Mouse (Mus musculus) heart, embryonic 12.5 days (tissue): ENCODE measurements around the gene Ptprt. TPM values are rescaled to one million over a fixed set of nuclear protein-coding genes. Genes with fewer than 3 reads are reported as not detected.

Source experiments
- ATAC-seq: fragments of 200-750 bp; cut with Nextera tagmentation; 2 replicates; pipeline ENCODE4 v1.8.0; 2017; ENCODE audit warnings: moderate TSS enrichment, moderate library complexity; ENCODE audit not compliant: insufficient number of reproducible peaks, low FRiP score
- H3K27ac ChIP-seq: fragments of 300-500 bp; sonication (generic); 2 replicates; pipeline ENCODE4 v1.5.1; 2016; ENCODE audit warnings: mild to moderate bottlenecking, moderate library complexity; ENCODE audit not compliant: poor library complexity, severe bottlenecking
- H3K27me3 ChIP-seq: fragments of 300-500 bp; sonication (generic); replicated peaks from 2 replicates; pipeline ENCODE4 v1.6.1; 2016; ENCODE audit warnings: mild to moderate bottlenecking, moderate library complexity
- H3K36me3 ChIP-seq: fragments of 300-500 bp; sonication (generic); 2 replicates; pipeline ENCODE4 v1.6.1; 2016; ENCODE audit warnings: mild to moderate bottlenecking, moderate library complexity
- H3K4me1 ChIP-seq: fragments of 300-500 bp; sonication (generic); replicated peaks from 2 replicates; pipeline ENCODE4 v1.6.1; 2016; ENCODE audit warnings: mild to moderate bottlenecking
- H3K4me2 ChIP-seq: fragments of 300-500 bp; sonication (generic); 2 replicates; pipeline ENCODE4 v1.6.1; 2016; ENCODE audit warnings: mild to moderate bottlenecking, moderate library complexity
- H3K4me3 ChIP-seq: fragments of 300-500 bp; sonication (generic); 2 replicates; pipeline ENCODE4 v1.5.1; 2016; ENCODE audit warnings: mild to moderate bottlenecking
- H3K9ac ChIP-seq: fragments of 300-500 bp; sonication (generic); 2 replicates; pipeline ENCODE4 v1.6.1; 2016; ENCODE audit warnings: mild to moderate bottlenecking, moderate library complexity
- H3K9me3 ChIP-seq: fragments of 300-500 bp; sonication (generic); replicated peaks from 2 replicates; pipeline ENCODE4 v1.6.1; 2016; ENCODE audit warnings: mild to moderate bottlenecking, moderate library complexity
- WGBS: fragments of 180-500 bp; shearing (Covaris S2); methylation state at CpG from one replicate; pipeline ENCODE4 v1.1.7; 2016; 5-methylcytosine and 5-hydroxymethylcytosine counted together
- polyA plus RNA-seq: library from polyadenylated mRNA; unstranded; fragments of >200 nt; fragmentation: Nextera tagmentation; extraction: Ambion mirVana; gene quantifications from 2 replicates; pipeline ENCODE4 v1.2.1, GENCODE M21; 2016

Gene Ptprt
- polyA plus RNA-seq, 1 experiment from 2014 or later, result 0.55 TPM

DNA sequence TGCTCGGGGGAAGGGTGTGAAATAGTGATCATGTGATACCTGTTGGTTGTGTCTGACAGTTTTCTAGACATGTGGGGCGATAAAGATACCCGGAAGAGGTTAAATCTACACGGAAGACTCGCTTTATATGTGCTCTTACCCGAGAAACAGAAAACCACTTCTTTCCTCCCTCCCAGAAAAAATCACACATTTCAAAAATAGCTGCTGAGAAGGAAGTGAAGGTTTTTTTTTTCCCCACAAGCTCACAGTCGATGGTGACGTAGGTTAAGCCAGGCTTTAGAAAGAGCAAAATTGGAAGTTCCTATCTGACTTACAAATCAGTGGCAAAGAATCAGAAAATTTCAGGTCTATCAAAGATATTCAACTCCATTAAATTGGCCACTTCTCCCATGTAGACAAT is 965.1 kb downstream of the Ptprt start:
- no peak for ATAC-seq

DNA sequence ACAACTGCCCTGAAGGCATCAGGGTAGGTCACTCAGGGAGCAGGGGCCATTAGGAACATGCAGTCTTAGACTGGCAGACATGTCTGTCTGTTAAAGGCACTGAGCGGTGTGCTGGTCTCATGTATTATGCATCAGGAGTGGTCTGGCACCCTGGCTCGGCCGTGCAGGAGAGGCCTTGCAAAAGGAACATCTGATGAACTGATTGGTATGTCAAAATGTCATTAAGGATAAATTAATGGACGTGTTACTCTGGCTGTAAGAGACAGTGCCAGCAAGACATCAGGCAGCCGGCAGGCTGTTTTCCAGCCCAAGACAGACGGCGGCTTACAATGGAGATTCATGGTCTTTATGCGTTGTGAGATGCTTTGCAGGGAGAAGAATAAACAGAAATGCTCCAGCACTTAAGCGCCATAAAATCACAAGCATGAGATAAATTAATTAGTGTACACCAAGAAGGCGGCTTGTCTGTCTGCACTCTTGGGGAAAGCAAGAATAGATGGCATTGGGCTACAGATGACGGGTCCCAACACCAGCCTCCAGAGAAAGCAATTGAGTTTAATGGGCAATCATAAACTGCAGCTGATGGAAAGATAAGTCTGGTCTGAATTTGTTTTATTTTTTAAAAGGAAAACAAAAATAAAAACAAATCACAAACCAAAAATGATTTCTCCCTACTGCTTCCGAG is 992.5 kb downstream of the Ptprt start:
- no peak overlapping the region for H3K9ac ChIP-seq
- H3K4me2 ChIP-seq, result no peak overlapping the region
- 79% methylated on average over 12 of the region's 12 CpGs for WGBS
- H3K4me1 ChIP-seq, result no peaks in the 10 kb centered on the region
- ATAC-seq, result no peak
- H3K4me3 ChIP-seq, result no peak overlapping the region
- no peaks in the 10 kb centered on the region for H3K27me3 ChIP-seq
- no peaks in the 10 kb centered on the region for H3K36me3 ChIP-seq
- no peak overlapping the region for H3K27ac ChIP-seq
- H3K9me3 ChIP-seq, result no peaks in the 10 kb centered on the region; the same call in 1 of the 2 replicates

More for the DNA sequence above, 965.1 kb downstream of the Ptprt start:
- Histone ChIP-seq H3K4me2 (no peak overlapping the region), H3K36me3 (no peaks in the 10 kb centered on the region), H3K9ac (no peak overlapping the region), H3K27ac (no peak overlapping the region), H3K9me3 (no peaks in the 10 kb centered on the region), H3K4me1 (no peaks in the 10 kb centered on the region), H3K27me3 (no peaks in the 10 kb centered on the region), H3K4me3 (no peak overlapping the region)
- 76% methylated on average over 8 of the region's 8 CpGs for WGBS

DNA sequence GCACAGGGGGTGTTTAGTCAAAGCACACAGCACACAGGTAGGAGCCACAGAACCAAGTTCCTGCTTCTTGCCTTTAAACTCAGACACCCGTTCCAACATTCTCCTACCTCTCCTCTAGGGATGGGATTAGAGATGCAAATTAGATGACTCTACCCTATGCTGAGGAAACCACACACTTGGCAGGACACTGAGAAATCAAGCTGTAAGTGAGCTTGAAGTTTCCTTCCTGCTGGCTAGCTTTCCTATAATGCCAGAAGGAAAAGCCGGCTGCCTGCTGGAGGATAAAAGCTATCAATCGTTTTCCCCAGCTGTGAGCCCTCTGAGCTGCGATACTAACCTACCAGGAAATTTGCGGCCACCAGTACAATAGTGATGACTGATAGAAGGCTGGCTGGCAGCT is 999.0 kb downstream of the Ptprt start:
- H3K4me1 ChIP-seq, result no peaks in the 10 kb centered on the region
- no peaks in the 10 kb centered on the region for H3K36me3 ChIP-seq
- no peak overlapping the region for H3K9ac ChIP-seq
- 14% methylated on average over 5 of the region's 5 CpGs for WGBS
- H3K27ac ChIP-seq, result no peak overlapping the region
- no peak for ATAC-seq
- no peaks in the 10 kb centered on the region for H3K9me3 ChIP-seq
- H3K27me3 ChIP-seq, result no peaks in the 10 kb centered on the region
- no peak overlapping the region for H3K4me3 ChIP-seq
- no peak overlapping the region for H3K4me2 ChIP-seq

DNA sequence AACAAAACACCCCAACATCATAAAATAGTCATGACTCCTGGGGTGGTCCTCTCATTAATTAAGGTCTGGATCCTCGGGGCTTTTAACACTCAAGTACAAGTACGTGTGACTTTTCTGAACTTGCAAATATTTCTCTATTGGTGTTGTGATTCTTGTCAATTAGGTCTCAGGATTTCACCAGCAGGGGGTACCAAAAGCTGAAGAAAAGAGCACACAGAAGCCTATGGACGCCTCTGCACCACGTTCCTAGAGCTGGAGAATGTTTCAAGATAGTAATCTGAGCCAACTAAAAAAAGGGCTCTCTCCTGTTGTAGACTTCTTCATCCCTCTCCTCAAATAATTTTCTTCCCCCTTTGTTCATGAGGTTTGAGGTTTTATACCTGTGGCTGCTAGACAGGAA is 1000.1 kb downstream of the Ptprt start:
- no peak for ATAC-seq
- Histone ChIP-seq H3K4me2 (no peak overlapping the region), H3K27me3 (no peaks in the 10 kb centered on the region), H3K9ac (no peak overlapping the region), H3K4me1 (no peaks in the 10 kb centered on the region), H3K9me3 (no peaks in the 10 kb centered on the region), H3K4me3 (no peak overlapping the region), H3K36me3 (no peaks in the 10 kb centered on the region), H3K27ac (no peak overlapping the region)
- 12% methylated on average over 4 of the region's 4 CpGs for WGBS

DNA sequence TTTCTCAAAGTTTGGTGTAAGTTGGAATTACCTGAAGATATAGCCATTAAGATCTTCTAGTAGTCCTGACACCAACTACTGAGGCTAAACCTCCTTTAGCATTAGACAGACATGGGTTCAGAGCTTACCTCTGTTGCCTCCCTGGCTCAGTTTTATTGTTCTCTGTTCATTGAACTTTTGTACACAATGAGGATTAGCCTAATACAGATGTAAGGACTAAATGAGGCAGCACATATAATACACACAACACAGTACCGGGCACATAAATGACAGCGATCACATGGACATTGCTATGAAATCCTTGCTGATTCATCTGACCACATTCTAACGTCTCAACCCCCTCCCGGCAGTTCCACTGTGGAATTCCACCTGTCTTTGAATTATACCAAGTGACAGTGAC is 1003.9 kb downstream of the Ptprt start:
- ATAC-seq, result no peak
- Histone ChIP-seq H3K4me1 (no peaks in the 10 kb centered on the region), H3K9me3 (no peaks in the 10 kb centered on the region), H3K27me3 (no peaks in the 10 kb centered on the region), H3K9ac (no peak overlapping the region), H3K4me2 (no peak overlapping the region), H3K36me3 (no peaks in the 10 kb centered on the region), H3K27ac (no peak overlapping the region), H3K4me3 (no peak overlapping the region)
- 82% methylated on average over 4 of the region's 4 CpGs for WGBS

DNA sequence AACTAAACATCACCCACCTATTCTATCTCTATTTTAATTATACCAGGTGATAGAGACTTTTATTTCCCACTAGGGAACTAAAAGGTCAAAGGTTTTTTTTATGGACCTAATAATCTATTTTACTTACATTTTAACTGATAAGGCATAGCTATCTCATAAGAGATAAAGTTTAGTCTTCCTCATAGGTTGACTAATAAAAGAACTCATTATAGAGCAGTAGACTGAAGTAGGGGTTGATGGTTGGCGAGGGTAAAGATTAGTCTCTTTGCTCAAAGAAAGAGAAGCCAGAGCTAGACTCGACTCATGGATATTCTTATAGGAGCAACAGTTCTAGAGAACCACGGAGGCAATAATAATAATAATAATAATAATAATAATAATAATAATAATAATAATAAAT is 1004.3 kb downstream of the Ptprt start:
- no peaks in the 10 kb centered on the region for H3K36me3 ChIP-seq
- no peak overlapping the region for H3K27ac ChIP-seq
- ATAC-seq, result no peak
- no peak overlapping the region for H3K9ac ChIP-seq
- WGBS, result 79% methylated on average over 3 of the region's 3 CpGs
- no peak overlapping the region for H3K4me2 ChIP-seq
- no peaks in the 10 kb centered on the region for H3K27me3 ChIP-seq
- H3K4me3 ChIP-seq, result no peak overlapping the region
- no peaks in the 10 kb centered on the region for H3K9me3 ChIP-seq
- H3K4me1 ChIP-seq, result no peaks in the 10 kb centered on the region

DNA sequence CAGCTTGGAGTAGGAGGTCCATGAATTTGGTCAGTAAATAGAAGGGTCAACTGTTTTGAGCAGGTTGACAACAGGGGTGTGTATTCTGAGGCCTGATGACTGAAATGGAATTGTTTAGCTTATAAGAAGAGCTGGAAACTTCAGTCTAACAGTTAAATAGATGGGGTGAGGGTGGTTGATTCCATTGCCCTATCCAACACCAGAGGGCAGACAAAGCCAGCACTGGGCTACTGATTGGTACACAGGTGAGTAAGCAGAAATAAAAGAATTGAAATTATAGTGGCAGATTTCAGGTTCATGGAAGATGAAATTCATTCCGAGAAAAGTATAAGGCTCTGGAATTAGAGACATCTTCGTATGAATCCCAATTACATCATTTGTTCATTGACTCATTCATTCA is 1020.1 kb downstream of the Ptprt start:
- H3K9me3 ChIP-seq, result no peaks in the 10 kb centered on the region
- no peak overlapping the region for H3K9ac ChIP-seq
- no peak overlapping the region for H3K27ac ChIP-seq
- no peak overlapping the region for H3K4me3 ChIP-seq
- H3K4me2 ChIP-seq, result no peak overlapping the region
- ATAC-seq, result no peak
- H3K36me3 ChIP-seq, result no peaks in the 10 kb centered on the region
- H3K4me1 ChIP-seq, result no peaks in the 10 kb centered on the region
- WGBS, result 80% methylated on average over 2 of the region's 2 CpGs
- H3K27me3 ChIP-seq, result no peaks in the 10 kb centered on the region

DNA sequence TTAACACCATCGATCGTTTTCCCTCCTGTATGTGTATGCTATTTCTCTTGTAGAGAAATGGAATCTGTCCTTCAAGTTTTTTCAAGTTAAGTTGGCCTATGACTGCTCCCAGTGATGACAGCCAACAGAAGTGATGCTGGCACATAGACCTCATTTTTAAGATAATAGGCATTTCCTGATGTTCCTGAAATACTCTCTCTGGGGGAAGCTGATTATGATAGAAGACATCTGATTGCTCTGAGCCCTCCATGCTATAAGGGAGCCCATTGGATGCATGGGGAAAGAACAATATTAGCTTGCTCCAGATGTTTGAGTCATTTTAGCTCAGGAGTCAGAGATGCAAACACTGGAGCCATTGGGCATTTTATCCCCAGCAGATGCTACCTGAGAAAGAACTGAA is 1026.9 kb downstream of the Ptprt start:
- Histone ChIP-seq H3K9ac (no peak overlapping the region), H3K4me1 (no peaks in the 10 kb centered on the region), H3K27me3 (no peaks in the 10 kb centered on the region), H3K36me3 (no peaks in the 10 kb centered on the region), H3K4me3 (no peak overlapping the region), H3K4me2 (no peak overlapping the region), H3K9me3 (no peaks in the 10 kb centered on the region), H3K27ac (no peak overlapping the region)
- no peak for ATAC-seq
- WGBS, result 76% methylated on average over 2 of the region's 2 CpGs

DNA sequence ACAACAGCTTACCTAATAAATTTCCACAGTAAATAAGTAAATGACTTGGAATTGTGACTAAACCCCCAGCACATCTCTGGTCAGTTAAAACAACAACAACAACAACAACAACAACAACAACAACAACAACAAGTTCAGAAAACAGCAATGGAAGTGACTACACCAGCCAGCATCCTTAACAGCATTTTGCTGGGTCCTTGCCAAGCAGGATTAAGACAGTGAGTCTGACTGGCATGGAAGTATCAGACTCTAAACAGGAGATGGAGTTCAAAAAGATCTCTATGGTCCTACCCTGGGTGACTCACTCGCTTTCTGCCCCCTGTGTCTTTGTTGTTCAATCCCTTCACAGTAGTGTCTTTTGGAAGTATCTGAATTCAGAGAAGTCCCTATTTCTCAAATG is 1035.1 kb downstream of the Ptprt start:
- H3K4me3 ChIP-seq, result no peak overlapping the region
- H3K4me2 ChIP-seq, result no peak overlapping the region
- no peaks in the 10 kb centered on the region for H3K9me3 ChIP-seq
- no peak overlapping the region for H3K27ac ChIP-seq
- no peaks in the 10 kb centered on the region for H3K4me1 ChIP-seq
- no peak for ATAC-seq
- H3K9ac ChIP-seq, result no peak overlapping the region
- H3K27me3 ChIP-seq, result no peaks in the 10 kb centered on the region
- WGBS, result 59% methylated on average over 1 of the region's 1 CpGs
- H3K36me3 ChIP-seq, result no peaks in the 10 kb centered on the region

DNA sequence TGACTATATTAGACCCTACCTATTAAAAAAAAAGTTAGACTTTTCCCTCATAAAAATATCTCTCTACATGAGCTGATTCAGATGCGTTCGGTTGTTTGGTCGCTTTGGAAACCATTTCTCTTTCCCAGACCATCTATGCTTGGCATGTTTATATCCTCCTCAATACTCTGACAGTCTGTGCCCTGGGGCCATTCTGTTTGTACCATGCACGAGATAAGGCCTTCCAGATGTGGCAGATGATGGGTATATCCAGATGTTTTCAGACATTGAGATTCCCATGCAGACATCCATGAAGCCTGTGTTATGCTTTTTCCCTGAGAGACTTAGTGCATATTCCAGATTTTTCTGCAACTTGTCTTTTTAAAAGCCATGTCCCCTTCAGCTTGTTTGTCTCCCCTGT is 1052.5 kb downstream of the Ptprt start:
- H3K9me3 ChIP-seq, result no peaks in the 10 kb centered on the region
- H3K36me3 ChIP-seq, result no peaks in the 10 kb centered on the region
- no peak overlapping the region for H3K9ac ChIP-seq
- WGBS, result 82% methylated on average over 4 of the region's 4 CpGs
- no peak overlapping the region for H3K27ac ChIP-seq
- ATAC-seq, result no peak
- H3K4me3 ChIP-seq, result no peak overlapping the region
- no peaks in the 10 kb centered on the region for H3K4me1 ChIP-seq
- no peaks in the 10 kb centered on the region; the same call in 1 of the 2 replicates for H3K27me3 ChIP-seq
- no peak overlapping the region for H3K4me2 ChIP-seq

DNA sequence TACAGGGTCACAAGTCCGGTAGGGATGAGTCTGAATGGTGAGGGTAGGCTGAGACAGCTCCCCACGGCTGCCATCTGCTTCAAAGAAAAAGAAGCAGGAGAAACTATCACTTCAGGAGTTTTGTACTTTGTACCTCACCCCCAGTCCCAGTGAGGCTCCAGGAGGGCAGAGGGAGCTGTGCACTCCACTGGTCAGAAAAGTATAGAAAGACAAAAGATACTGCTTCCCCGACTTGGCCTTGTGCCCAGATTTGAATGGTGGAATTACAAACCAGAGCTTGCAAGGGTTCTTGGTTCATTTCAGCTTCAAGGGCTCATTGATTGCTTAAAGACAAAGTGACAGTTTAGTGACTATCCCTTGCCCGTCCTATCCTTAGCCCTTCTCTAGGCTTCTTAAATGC is 1053.6 kb downstream of the Ptprt start:
- Histone ChIP-seq H3K9ac (no peak overlapping the region), H3K9me3 (no peaks in the 10 kb centered on the region), H3K4me1 (no peaks in the 10 kb centered on the region), H3K4me3 (no peak overlapping the region), H3K27me3 (no peaks in the 10 kb centered on the region; the same call in 1 of the 2 replicates), H3K27ac (no peak overlapping the region), H3K4me2 (no peak overlapping the region), H3K36me3 (no peaks in the 10 kb centered on the region)
- no peak for ATAC-seq
- WGBS, result 65% methylated on average over 4 of the region's 4 CpGs

DNA sequence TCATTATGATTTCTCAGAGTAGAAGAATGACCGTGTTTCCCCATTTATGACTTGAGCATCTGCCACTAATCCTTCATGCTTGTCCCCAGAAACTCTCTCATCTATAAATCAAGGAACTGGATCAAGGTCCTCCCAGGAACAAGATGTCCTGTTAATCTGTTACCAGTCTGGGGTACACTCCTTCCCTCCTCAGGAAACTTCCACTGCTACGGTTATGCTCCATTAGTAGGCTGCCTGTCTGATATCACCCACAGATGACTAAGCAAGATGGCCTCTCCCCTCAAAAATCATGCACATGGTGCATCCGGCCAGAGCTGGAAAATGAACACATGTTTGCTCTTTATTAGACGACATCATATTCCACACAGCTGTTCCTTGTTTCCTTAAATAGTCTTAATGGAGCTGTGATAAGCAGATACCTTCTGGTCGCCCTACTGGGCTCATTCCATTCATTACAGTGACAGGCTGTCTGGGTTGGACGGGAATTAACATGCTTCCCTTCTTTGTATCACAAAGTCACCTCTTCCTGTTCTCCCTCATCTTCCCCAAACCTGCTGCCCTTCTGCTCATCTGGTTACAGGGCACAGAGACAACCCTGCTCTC is 1060.6 kb downstream of the Ptprt start:
- no peak overlapping the region for H3K27ac ChIP-seq
- no peaks in the 10 kb centered on the region for H3K27me3 ChIP-seq
- no peaks in the 10 kb centered on the region for H3K4me1 ChIP-seq
- no peak overlapping the region for H3K4me3 ChIP-seq
- no peaks in the 10 kb centered on the region for H3K36me3 ChIP-seq
- 47% methylated on average over 6 of the region's 6 CpGs for WGBS
- no peak overlapping the region for H3K4me2 ChIP-seq
- H3K9me3 ChIP-seq, result no peaks in the 10 kb centered on the region
- ATAC-seq, result no peak
- no peak overlapping the region for H3K9ac ChIP-seq
